Comparison of ENCODE assay signal across 22 mouse cellular contexts in genomic region chr4:145313966-145314365, GRCm38 (mm10). TPM values are rescaled to one million over a fixed set of nuclear protein-coding genes. Genes with fewer than 3 reads are reported as not detected.
A peak's percentile ranks its signal among the peaks of the same experiment; 100 is the strongest.
DNase-seq lines count a peak whose midpoint lies in the region; ATAC-seq and TF ChIP-seq lines count a peak whose summit lies in the region.
"Had no signal": no experiment of that assay in that cellular context is flagged by ENCODE, and none has a peak within 500 bp of the region (broad histone marks: within the 10 kb centered on the region; RNA-seq: fewer than 3 reads in every experiment).

No protein-coding gene starts in this region.

- peak; percentile 46 for DNase-seq in A20 (ENCODE audit: low read depth, low spot score)
- DNase-seq in ES-CJ7 (ENCODE audit: low read depth, low spot score), result peak; percentile 23
- DNase-seq in T-cell, adult 2 months (ENCODE audit: low spot score), result no peak
- DNase-seq in right cerebral cortex, adult 2 months (ENCODE audit: low spot score in 2 of 2), result no peak
- DNase-seq: B cell, adult 2 months; cerebellum, adult 8-10 months; gastrocnemius, postnatal 36 days; kidney, postnatal 36 days; left cerebral cortex, postnatal 4 days; lung, embryonic 14.5 days; lung, postnatal 36 days had no signal

- WGBS in intestine, postnatal 0 days, result 82% methylated on average over 4 of the region's 4 CpGs
- 75% methylated on average over 4 of the region's 4 CpGs for WGBS in intestine, embryonic 16.5 days
- WGBS in small intestine, adult 2 months, result 83% methylated on average over 4 of the region's 4 CpGs

- no peak for ATAC-seq in intestine, postnatal 0 days
- no peak for ATAC-seq in intestine, embryonic 16.5 days
- ATAC-seq: forebrain, embryonic 15.5 days had no signal

- no peak overlapping the region for H3K27ac ChIP-seq in intestine, postnatal 0 days (ENCODE audit: low read depth, low read length)
- no peak overlapping the region for H3K27ac ChIP-seq in intestine, embryonic 16.5 days (ENCODE audit: low read length)
- no peak overlapping the region for H3K27ac ChIP-seq in small intestine, adult 2 months (ENCODE audit: insufficient read depth, low read depth, low read length)
- H3K27ac ChIP-seq: embryonic facial prominence, embryonic 12.5 days; forebrain, embryonic 15.5 days; heart, embryonic 10.5 days; left cerebral cortex, adult 2 months; midbrain, embryonic 10.5 days; stomach, embryonic 15.5 days had no signal

- H3K36me3 ChIP-seq in intestine, postnatal 0 days (ENCODE audit: control insufficient read depth, insufficient read depth), result no peaks in the 10 kb centered on the region
- H3K36me3 ChIP-seq in intestine, embryonic 16.5 days (ENCODE audit: control insufficient read depth, insufficient read depth, low read length), result no peaks in the 10 kb centered on the region
- no peaks in the 10 kb centered on the region for H3K36me3 ChIP-seq in small intestine, adult 2 months (ENCODE audit: control insufficient read depth, insufficient read depth, low read length)
- H3K36me3 ChIP-seq: embryonic facial prominence, embryonic 12.5 days; forebrain, embryonic 15.5 days; heart, embryonic 10.5 days; midbrain, embryonic 10.5 days; stomach, embryonic 15.5 days had no signal

- H3K4me1 ChIP-seq in intestine, postnatal 0 days (replicated peaks; ENCODE audit: control insufficient read depth, insufficient read depth, low read length), result no peaks in the 10 kb centered on the region
- H3K4me1 ChIP-seq in intestine, embryonic 16.5 days (ENCODE audit: control insufficient read depth, insufficient read depth, low read length), result no peaks in the 10 kb centered on the region
- H3K4me1 ChIP-seq in small intestine, adult 2 months (ENCODE audit: control insufficient read depth, insufficient read depth, insufficient read length, low read length), result no peaks in the 10 kb centered on the region
- H3K4me1 ChIP-seq: embryonic facial prominence, embryonic 12.5 days; forebrain, embryonic 15.5 days; heart, embryonic 10.5 days; stomach, embryonic 15.5 days had no signal

- H3K9ac ChIP-seq in intestine, postnatal 0 days (ENCODE audit: low read depth, low read length), result no peak overlapping the region
- no peak overlapping the region for H3K9ac ChIP-seq in intestine, embryonic 16.5 days (ENCODE audit: low read depth, low read length)
- H3K9ac ChIP-seq: embryonic facial prominence, embryonic 12.5 days; forebrain, embryonic 15.5 days; lung, embryonic 14.5 days; stomach, embryonic 15.5 days had no signal

- no peak overlapping the region for H3K4me3 ChIP-seq in intestine, postnatal 0 days (ENCODE audit: low read depth, low read length)
- no peak overlapping the region for H3K4me3 ChIP-seq in intestine, embryonic 16.5 days (ENCODE audit: low read length)
- no peak overlapping the region for H3K4me3 ChIP-seq in small intestine, adult 2 months (ENCODE audit: low read depth, low read length)
- H3K4me3 ChIP-seq: embryonic facial prominence, embryonic 12.5 days; forebrain, embryonic 15.5 days; heart, embryonic 10.5 days; left cerebral cortex, adult 2 months; midbrain, embryonic 10.5 days; stomach, embryonic 15.5 days had no signal

- TF ChIP-seq CTCF in intestine, postnatal 0 days (IDR thresholded peaks at IDR 0.05; ENCODE audit: low read depth), result peak; percentile 31; the same call in 1 of the 2 replicates
- peak; percentile 36; the same call in 1 of the 2 replicates for TF ChIP-seq CTCF in small intestine, adult 2 months (IDR thresholded peaks at IDR 0.05; ENCODE audit: extremely low read depth, insufficient read length, insufficient replicate concordance, low read depth, low read length)

- TF ChIP-seq POLR2A in small intestine, adult 2 months (IDR thresholded peaks at IDR 0.05; ENCODE audit: low read depth, low read length), result no peak

- no peaks in the 10 kb centered on the region for H3K9me3 ChIP-seq in intestine, postnatal 0 days (ENCODE audit: control insufficient read depth)
- no peaks in the 10 kb centered on the region for H3K9me3 ChIP-seq in intestine, embryonic 16.5 days (ENCODE audit: control insufficient read depth, low read length)
- H3K9me3 ChIP-seq: embryonic facial prominence, embryonic 12.5 days; forebrain, embryonic 15.5 days; heart, embryonic 10.5 days; midbrain, embryonic 10.5 days; stomach, embryonic 15.5 days had no signal

- peaks cover 13% of the 10 kb centered on the region for H3K27me3 ChIP-seq in intestine, postnatal 0 days (replicated peaks; ENCODE audit: control insufficient read depth, insufficient read depth, low read length)
- peaks cover 17% of the 10 kb centered on the region for H3K27me3 ChIP-seq in intestine, embryonic 16.5 days (replicated peaks; ENCODE audit: control insufficient read depth, insufficient read depth, low read length)
- no peaks in the 10 kb centered on the region for H3K27me3 ChIP-seq in small intestine, adult 2 months (ENCODE audit: control insufficient read depth, insufficient read depth, low read length)
- H3K27me3 ChIP-seq: forebrain, embryonic 15.5 days had no signal

- no peak overlapping the region for H3K4me2 ChIP-seq in intestine, postnatal 0 days (replicated peaks; ENCODE audit: low read depth)
- H3K4me2 ChIP-seq in intestine, embryonic 16.5 days (ENCODE audit: low read depth, low read length), result no peak overlapping the region
- H3K4me2 ChIP-seq: embryonic facial prominence, embryonic 12.5 days; forebrain, embryonic 15.5 days; liver, embryonic 11.5 days; lung, embryonic 14.5 days; stomach, embryonic 15.5 days had no signal

RNA-seq across cellular contexts. Expression of gene Tnfrsf8, which starts 1.0 kb away (rescaled TPM):
- polyA plus RNA-seq in intestine, postnatal 0 days (2015; fragmentation: Nextera tagmentation; extraction: Ambion mirVana), result 0.04 and 0.08 TPM in 2 replicates
- polyA plus RNA-seq in intestine, embryonic 16.5 days (2015; fragmentation: Nextera tagmentation; extraction: Ambion mirVana), result 0.04 TPM in 1 of 2 replicates, not detected in the other
- 0.15 and 0.35 TPM in 2 replicates for polyA plus RNA-seq in small intestine, adult 2 months (2012; rRNA removed)
- polyA plus RNA-seq: heart, embryonic 10.5 days; intestine, embryonic 14.5 days; liver, embryonic 11.5 days; midbrain, embryonic 10.5 days had no signal

Comparison
In these comparisons a context has a peak if more than half of its experiments do, and no peak if none do; other contexts are left out.
1. DNase-seq: peak in A20 (single experiment) and ES-CJ7 (single experiment); none in T-cell, adult 2 months (single experiment) and right cerebral cortex, adult 2 months (0 of 2).